Mouse (Mus musculus) ES-Bruce4 (cell line): Measurements from ENCODE around the gene Spsb4.

Source experiments
- CTCF ChIP-seq: IDR thresholded peaks from one replicate; pipeline ENCODE4 v1.8.1; 2011; ENCODE audit warnings: low read depth, low read length
- EP300 ChIP-seq: IDR thresholded peaks from 2 replicates; pipeline ENCODE4 v1.6.1; 2011; ENCODE audit warnings: low read depth, low read length; ENCODE audit not compliant: insufficient read depth
- POLR2A ChIP-seq: IDR thresholded peaks from one replicate; pipeline ENCODE4 v1.8.1; 2011; ENCODE audit warnings: low read length; ENCODE audit not compliant: insufficient read depth

DNA sequence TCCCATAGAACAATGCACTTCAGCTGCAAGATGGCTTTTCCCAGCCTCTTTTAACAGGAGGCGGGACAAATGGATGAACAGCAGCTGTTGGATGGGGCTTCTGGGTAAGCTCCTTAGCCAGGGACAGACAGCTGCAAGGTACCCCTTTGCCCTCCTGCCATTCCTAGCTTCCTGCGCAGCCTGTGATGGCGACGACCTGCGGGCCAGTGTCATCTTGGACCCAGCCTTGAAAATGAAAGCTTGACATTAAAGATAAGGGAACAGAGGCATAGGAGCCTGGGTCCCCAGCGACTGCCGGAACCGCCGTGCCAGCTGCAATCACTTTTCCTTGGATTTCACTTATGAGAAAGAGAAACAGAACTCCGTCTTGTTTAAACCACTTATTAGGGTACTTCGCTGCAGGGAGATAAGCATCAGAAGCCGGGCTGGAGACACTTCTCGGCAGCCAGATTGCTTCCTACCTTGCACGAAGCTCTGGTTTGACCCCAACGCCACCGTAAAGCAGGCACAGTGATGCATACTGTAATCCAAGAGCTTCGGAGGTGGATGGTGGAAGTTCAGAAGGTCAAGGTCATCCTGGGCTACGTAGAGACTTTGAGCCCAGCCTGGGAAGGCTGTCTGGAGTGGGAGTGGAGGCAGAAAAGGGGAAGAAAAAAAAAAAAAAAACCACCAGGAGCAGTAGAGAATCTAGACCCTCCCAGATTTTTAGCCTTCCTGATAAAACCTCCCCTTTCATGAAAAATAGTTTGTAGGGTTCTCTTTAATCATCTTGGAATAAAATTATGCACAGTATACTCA is 38.1 kb upstream of the Spsb4 start:
- TF ChIP-seq CTCF (no peak), POLR2A (no peak), EP300 (no peak)
